ENCODE assay signal across 8 mouse cellular contexts in the genomic region with DNA sequence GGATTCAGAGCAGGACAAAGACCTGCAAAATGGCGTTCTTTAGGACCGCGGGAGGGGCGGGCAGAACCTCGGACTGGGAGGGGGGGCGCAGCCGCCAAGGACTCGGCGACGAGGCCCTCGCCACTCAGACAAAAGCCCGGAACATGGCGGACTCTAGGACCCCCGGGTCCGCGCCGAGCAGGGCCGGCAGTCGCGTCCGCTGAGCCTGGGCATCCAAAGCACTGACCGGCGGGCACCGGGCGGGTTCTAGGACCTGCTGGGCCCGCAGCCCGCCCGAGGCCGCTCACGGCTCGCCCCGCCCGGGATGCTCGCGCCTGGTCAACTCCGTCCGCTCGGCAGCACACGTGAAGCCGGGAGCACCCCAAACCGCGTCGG. TPM values are rescaled to one million over a fixed set of nuclear protein-coding genes. Genes with fewer than 3 reads are reported as not detected.
DNase-seq lines count a peak whose midpoint lies in the region; ATAC-seq lines count a peak whose summit lies in the region.

No protein-coding gene starts in this region.

- H3K27ac ChIP-seq in embryonic facial prominence, embryonic 11.5 days (replicated peaks; ENCODE audit: low read depth, low read length): peak overlapping the region; percentile 96
- H3K27ac ChIP-seq in limb, embryonic 10.5 days: peak overlapping the region; percentile 99
- H3K27ac ChIP-seq in midbrain, embryonic 12.5 days (replicated peaks): peak overlapping the region; percentile 100

- no peaks in the 10 kb centered on the region for H3K27me3 ChIP-seq in embryonic facial prominence, embryonic 11.5 days (ENCODE audit: control insufficient read depth, insufficient read depth, low read length)
- H3K27me3 ChIP-seq in limb, embryonic 10.5 days (ENCODE audit: low read depth, poor library complexity, severe bottlenecking): no peaks in the 10 kb centered on the region
- no peaks in the 10 kb centered on the region for H3K27me3 ChIP-seq in midbrain, embryonic 12.5 days

- no peaks in the 10 kb centered on the region for H3K9me3 ChIP-seq in embryonic facial prominence, embryonic 11.5 days (replicated peaks; ENCODE audit: control insufficient read depth, low read length)
- no peaks in the 10 kb centered on the region for H3K9me3 ChIP-seq in limb, embryonic 10.5 days (replicated peaks)
- no peaks in the 10 kb centered on the region for H3K9me3 ChIP-seq in midbrain, embryonic 12.5 days

- H3K4me3 ChIP-seq in embryonic facial prominence, embryonic 11.5 days (ENCODE audit: low read depth, low read length): peak overlapping the region; percentile 93
- peak overlapping the region; percentile 94 for H3K4me3 ChIP-seq in limb, embryonic 10.5 days
- H3K4me3 ChIP-seq in midbrain, embryonic 12.5 days: peak overlapping the region; percentile 97

- peak overlapping the region; percentile 70 for H3K4me2 ChIP-seq in embryonic facial prominence, embryonic 11.5 days (ENCODE audit: low read depth, low read length)
- peak overlapping the region; percentile 91 for H3K4me2 ChIP-seq in midbrain, embryonic 12.5 days (replicated peaks)

- no peaks in the 10 kb centered on the region for H3K4me1 ChIP-seq in embryonic facial prominence, embryonic 11.5 days (ENCODE audit: control insufficient read depth, insufficient read depth, low read length)
- H3K4me1 ChIP-seq in limb, embryonic 10.5 days: peaks cover 23% of the 10 kb centered on the region
- peaks cover 26% of the 10 kb centered on the region for H3K4me1 ChIP-seq in midbrain, embryonic 12.5 days

- DNase-seq in 3134 (ENCODE audit: extremely low read depth, insufficient read length, low spot score): peak; percentile 92
- DNase-seq in adrenal gland, postnatal 25 days: peak; percentile 88
- peak; percentile 99 for DNase-seq in embryonic facial prominence, embryonic 11.5 days (ENCODE audit: low spot score)
- DNase-seq in heart, adult 11 months: peak; percentile 99
- peak; percentile 87 for DNase-seq in kidney, adult 11 months
- peak; percentile 100 for DNase-seq in limb, embryonic 10.5 days (ENCODE audit: low spot score)
- peak; percentile 84 for DNase-seq in skeletal muscle tissue, adult 2 months (ENCODE audit: low read depth, low spot score)

- H3K36me3 ChIP-seq in embryonic facial prominence, embryonic 11.5 days (replicated peaks; ENCODE audit: control insufficient read depth, insufficient read depth, low read depth, low read length): peaks cover 19% of the 10 kb centered on the region
- peaks cover 65% of the 10 kb centered on the region for H3K36me3 ChIP-seq in limb, embryonic 10.5 days
- H3K36me3 ChIP-seq in midbrain, embryonic 12.5 days: peaks cover 52% of the 10 kb centered on the region

- H3K9ac ChIP-seq in embryonic facial prominence, embryonic 11.5 days (replicated peaks; ENCODE audit: low read length): peak overlapping the region; percentile 99
- peak overlapping the region; percentile 96 for H3K9ac ChIP-seq in midbrain, embryonic 12.5 days (replicated peaks)

- peak; percentile 96 for ATAC-seq in embryonic facial prominence, embryonic 11.5 days (replicated peaks; ENCODE audit: insufficient number of reproducible peaks, low FRiP score, low TSS enrichment, low read depth)
- ATAC-seq in midbrain, embryonic 12.5 days (ENCODE audit: low FRiP score, low read depth): peak; percentile 95

- 0% methylated on average over 43 of the region's 43 CpGs for WGBS in embryonic facial prominence, embryonic 11.5 days
- under 1% methylated on average over 40 of the region's 43 CpGs for WGBS in limb, embryonic 10.5 days
- under 1% methylated on average over 34 of the region's 43 CpGs for WGBS in midbrain, embryonic 12.5 days

RNA-seq across cellular contexts. Expression of gene Zfp646, which starts 0.4 kb away (rescaled TPM):
- 41.2 and 42.2 TPM in 2 replicates for total RNA-seq in adrenal gland, postnatal 25 days (2021)
- 14.4 and 14.9 TPM in 2 replicates for polyA plus RNA-seq in embryonic facial prominence, embryonic 11.5 days (2014; fragmentation: Nextera tagmentation; extraction: Ambion mirVana)
- polyA plus RNA-seq in limb, embryonic 10.5 days (2016; fragmentation: Nextera tagmentation; extraction: Ambion mirVana): 20.0 and 20.3 TPM in 2 replicates
- polyA plus RNA-seq in midbrain, embryonic 12.5 days (2016; fragmentation: Nextera tagmentation; extraction: Ambion mirVana): 22.5 and 24.6 TPM in 2 replicates

RNA-seq across cellular contexts. Expression of gene Zfp668, which starts 1.0 kb away (rescaled TPM):
- total RNA-seq in adrenal gland, postnatal 25 days (2021): 9.3 and 11.3 TPM in 2 replicates
- polyA plus RNA-seq in embryonic facial prominence, embryonic 11.5 days (2014; fragmentation: Nextera tagmentation; extraction: Ambion mirVana): 20.9 and 21.0 TPM in 2 replicates
- 47.9 and 48.0 TPM in 2 replicates for polyA plus RNA-seq in limb, embryonic 10.5 days (2016; fragmentation: Nextera tagmentation; extraction: Ambion mirVana)
- polyA plus RNA-seq in midbrain, embryonic 12.5 days (2016; fragmentation: Nextera tagmentation; extraction: Ambion mirVana): 39.0 and 39.2 TPM in 2 replicates

RNA-seq across cellular contexts. Expression of gene Prss53, which starts 15.2 kb away (rescaled TPM):
- 1.2 and 2.2 TPM in 2 replicates for total RNA-seq in adrenal gland, postnatal 25 days (2021)
- 0.22 and 0.28 TPM in 2 replicates for polyA plus RNA-seq in embryonic facial prominence, embryonic 11.5 days (2014; fragmentation: Nextera tagmentation; extraction: Ambion mirVana)
- polyA plus RNA-seq in limb, embryonic 10.5 days (2016; fragmentation: Nextera tagmentation; extraction: Ambion mirVana): 0.50 and 0.75 TPM in 2 replicates
- 0.77 and 0.79 TPM in 2 replicates for polyA plus RNA-seq in midbrain, embryonic 12.5 days (2016; fragmentation: Nextera tagmentation; extraction: Ambion mirVana)

RNA-seq across cellular contexts. Expression of gene Gm21974, which starts 19.6 kb away (rescaled TPM):
- total RNA-seq in adrenal gland, postnatal 25 days (2021): not detected in 2 replicates
- polyA plus RNA-seq in embryonic facial prominence, embryonic 11.5 days (2014; fragmentation: Nextera tagmentation; extraction: Ambion mirVana): not detected in 2 replicates
- not detected in 2 replicates for polyA plus RNA-seq in limb, embryonic 10.5 days (2016; fragmentation: Nextera tagmentation; extraction: Ambion mirVana)
- not detected in 2 replicates for polyA plus RNA-seq in midbrain, embryonic 12.5 days (2016; fragmentation: Nextera tagmentation; extraction: Ambion mirVana)

RNA-seq across cellular contexts. Expression of gene Vkorc1, which starts 19.8 kb away (rescaled TPM):
- 69.5 and 76.6 TPM in 2 replicates for total RNA-seq in adrenal gland, postnatal 25 days (2021)
- polyA plus RNA-seq in embryonic facial prominence, embryonic 11.5 days (2014; fragmentation: Nextera tagmentation; extraction: Ambion mirVana): 64.5 and 67.4 TPM in 2 replicates
- 48.3 and 51.8 TPM in 2 replicates for polyA plus RNA-seq in limb, embryonic 10.5 days (2016; fragmentation: Nextera tagmentation; extraction: Ambion mirVana)
- 42.7 and 54.4 TPM in 2 replicates for polyA plus RNA-seq in midbrain, embryonic 12.5 days (2016; fragmentation: Nextera tagmentation; extraction: Ambion mirVana)

Comparison
In these comparisons a context has a peak if more than half of its experiments do, and no peak if none do; other contexts are left out.
1. Peak in every context shown above with its lines: DNase-seq, ATAC-seq, H3K4me3 ChIP-seq and H3K27ac ChIP-seq.